Comparison of ENCODE assay signal across 9 mouse cellular contexts in the genomic region with DNA sequence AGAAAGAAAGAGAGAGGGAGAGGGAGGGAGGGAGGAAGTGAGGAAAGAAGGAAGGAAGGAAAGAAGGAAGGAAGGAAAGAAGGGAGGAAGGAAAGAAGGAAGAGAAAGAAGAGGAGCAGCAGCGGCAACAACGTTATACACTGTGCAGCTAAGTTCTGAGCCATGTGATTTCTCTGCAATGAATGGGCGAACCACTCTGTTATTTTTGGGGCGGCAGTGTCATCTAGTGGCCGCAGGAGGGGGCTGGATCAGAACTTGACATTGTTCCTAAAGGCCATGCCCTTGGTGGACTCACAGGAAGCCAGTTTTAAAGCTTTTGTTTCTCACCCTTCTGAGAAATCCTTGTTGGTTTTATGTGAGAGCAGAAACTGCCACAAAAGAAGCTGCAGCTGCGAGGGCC. TPM values are rescaled to one million over a fixed set of nuclear protein-coding genes. Genes with fewer than 3 reads are reported as not detected.
A peak's percentile ranks its signal among the peaks of the same experiment; 100 is the strongest.
DNase-seq lines count a peak whose midpoint lies in the region; ATAC-seq and TF ChIP-seq lines count a peak whose summit lies in the region.
"Had no signal": no experiment of that assay in that cellular context is flagged by ENCODE, and none has a peak within 500 bp of the region (broad histone marks: within the 10 kb centered on the region; RNA-seq: fewer than 3 reads in every experiment).

No protein-coding gene starts in this region.

- H3K27me3 ChIP-seq in hindbrain, embryonic 11.5 days (ENCODE audit: control insufficient read depth, insufficient read depth, low read length), result no peaks in the 10 kb centered on the region
- H3K27me3 ChIP-seq in hindbrain, embryonic 12.5 days, result peaks cover 7% of the 10 kb centered on the region
- H3K27me3 ChIP-seq in Patski, result no peaks in the 10 kb centered on the region
- no peaks in the 10 kb centered on the region for H3K27me3 ChIP-seq in liver, postnatal 0 days (ENCODE audit: insufficient read depth, low read length)
- H3K27me3 ChIP-seq: lung, embryonic 15.5 days had no signal

- POLR2A ChIA-PET in Patski (lab: Charles Lee), result no interaction called here

- no peaks in the 10 kb centered on the region for H3K36me3 ChIP-seq in hindbrain, embryonic 11.5 days (ENCODE audit: control insufficient read depth, insufficient read depth, low read length)
- no peaks in the 10 kb centered on the region for H3K36me3 ChIP-seq in hindbrain, embryonic 12.5 days
- H3K36me3 ChIP-seq in liver, postnatal 0 days (replicated peaks; ENCODE audit: insufficient read depth, low read length), result no peaks in the 10 kb centered on the region
- H3K36me3 ChIP-seq: lung, embryonic 15.5 days had no signal

- TF ChIP-seq EP300 in liver, postnatal 0 days (IDR thresholded peaks at IDR 0.05; ENCODE audit: low read depth), result no peak

- no peaks in the 10 kb centered on the region for H3K9me3 ChIP-seq in hindbrain, embryonic 11.5 days (ENCODE audit: control insufficient read depth, low read length)
- no peaks in the 10 kb centered on the region for H3K9me3 ChIP-seq in hindbrain, embryonic 12.5 days (replicated peaks)
- H3K9me3 ChIP-seq in liver, postnatal 0 days (ENCODE audit: low read length), result no peaks in the 10 kb centered on the region
- H3K9me3 ChIP-seq: lung, embryonic 15.5 days had no signal

- ATAC-seq in hindbrain, embryonic 11.5 days (ENCODE audit: low FRiP score), result 0 out of 2 replicates have a peak, but pooled peaks have one; percentile 57
- no peak for ATAC-seq in hindbrain, embryonic 12.5 days (ENCODE audit: low FRiP score)
- ATAC-seq in Patski, result peak; percentile 63
- peak; percentile 66 for ATAC-seq in liver, postnatal 0 days

- in situ Hi-C loops in Patski (cut with MboI; ENCODE audit: low pct_unique_long_range_greater_than_20kb), result loop anchor here (5.0 to 25.0 kb wide), 2 partner anchors 45 to 915 kb away; a partner anchor contains a TSS

- H3K27ac ChIP-seq in hindbrain, embryonic 11.5 days (ENCODE audit: low read depth, low read length), result no peak overlapping the region
- no peak overlapping the region for H3K27ac ChIP-seq in hindbrain, embryonic 12.5 days
- H3K27ac ChIP-seq in liver, postnatal 0 days (ENCODE audit: low read depth), result no peak overlapping the region
- H3K27ac ChIP-seq: lung, embryonic 15.5 days had no signal

- intact Hi-C loops in gastrocnemius, postnatal 14 days (cut with DNase I; ENCODE audit: low total_unique reads), result loop anchor here (2.0 kb wide), 1 partner anchor 41 kb away; no protein-coding TSS in a partner anchor

- peak; percentile 76 for DNase-seq in hindbrain, embryonic 11.5 days (ENCODE audit: low spot score)
- DNase-seq in Patski (ENCODE audit: low read depth, low spot score), result no peak
- peak; percentile 76 to 78 for DNase-seq in cerebellum, postnatal 10 days
- DNase-seq in gastrocnemius, postnatal 14 days, result peak; percentile 62
- DNase-seq in kidney, adult 11 months, result peak; percentile 59
- DNase-seq in liver, postnatal 0 days, result peak; percentile 55
- DNase-seq in retina, embryonic 14.5 days (ENCODE audit: low spot score), result peak; percentile 83

- CTCF ChIA-PET in Patski (lab: Charles Lee), result interaction anchor here (0.7 to 2.1 kb wide), 14 partner anchors 9 to 265 kb away, joined by 3 to 13 read pairs (median 4); no protein-coding TSS in a partner anchor

- H3K4me1 ChIP-seq in hindbrain, embryonic 11.5 days (replicated peaks; ENCODE audit: control insufficient read depth, insufficient read depth, low read length), result no peaks in the 10 kb centered on the region
- H3K4me1 ChIP-seq in hindbrain, embryonic 12.5 days, result peaks cover 3% of the 10 kb centered on the region
- H3K4me1 ChIP-seq in liver, postnatal 0 days (ENCODE audit: insufficient read depth), result peaks cover 3% of the 10 kb centered on the region; the same call in 1 of the 2 replicates

- no peak for TF ChIP-seq CTCF in Patski (IDR thresholded peaks at IDR 0.05)
- peak; percentile 85 for TF ChIP-seq CTCF in liver, postnatal 0 days (IDR thresholded peaks at IDR 0.05; ENCODE audit: low read depth)

- 4% methylated on average over 6 of the region's 6 CpGs for WGBS in hindbrain, embryonic 11.5 days
- WGBS in hindbrain, embryonic 12.5 days, result 7% methylated on average over 6 of the region's 6 CpGs
- 5% methylated on average over 6 of the region's 6 CpGs for WGBS in liver, postnatal 0 days (ENCODE audit: insufficient replicate concordance)

- no peak overlapping the region for H3K4me3 ChIP-seq in hindbrain, embryonic 11.5 days (ENCODE audit: low read depth, low read length)
- H3K4me3 ChIP-seq in hindbrain, embryonic 12.5 days, result no peak overlapping the region
- no peak overlapping the region for H3K4me3 ChIP-seq in liver, postnatal 0 days (ENCODE audit: low read depth, low read length)
- H3K4me3 ChIP-seq: lung, embryonic 15.5 days had no signal

- H3K9ac ChIP-seq in hindbrain, embryonic 11.5 days (ENCODE audit: low read depth, low read length), result no peak overlapping the region
- no peak overlapping the region for H3K9ac ChIP-seq in hindbrain, embryonic 12.5 days
- no peak overlapping the region for H3K9ac ChIP-seq in liver, postnatal 0 days (replicated peaks)
- H3K9ac ChIP-seq: lung, embryonic 15.5 days had no signal

- no peak overlapping the region for H3K4me2 ChIP-seq in hindbrain, embryonic 11.5 days (replicated peaks; ENCODE audit: low read depth, low read length)
- no peak overlapping the region for H3K4me2 ChIP-seq in hindbrain, embryonic 12.5 days (replicated peaks)
- no peak overlapping the region for H3K4me2 ChIP-seq in liver, postnatal 0 days (ENCODE audit: low read depth, low read length)
- H3K4me2 ChIP-seq: lung, embryonic 15.5 days had no signal

RNA-seq across cellular contexts. Expression of a gene that starts 5.5 kb away (rescaled TPM):
- 52.5 and 54.7 TPM in 2 replicates for polyA plus RNA-seq in hindbrain, embryonic 11.5 days (2014; fragmentation: Nextera tagmentation; extraction: Ambion mirVana)
- 46.2 and 49.8 TPM in 2 replicates for polyA plus RNA-seq in hindbrain, embryonic 12.5 days (2016; fragmentation: Nextera tagmentation; extraction: Ambion mirVana)
- 113 TPM for polyA plus RNA-seq in Patski (2021)
- total RNA-seq in gastrocnemius, postnatal 14 days (2021), result 100 to 1,000 TPM; 148 to 151 TPM
- 21.4 and 23.3 TPM in 2 replicates for polyA plus RNA-seq in liver, postnatal 0 days (2015; fragmentation: Nextera tagmentation; extraction: Ambion mirVana)
